Mouse (Mus musculus): ENCODE measurements at regions not wholly inside any gene's neighbourhood (a gene's known extent, or its start where the extent isn't known, plus 50 kb on each side); places are given as distances from the start of the nearest gene placed in this dataset.

- no peak for DNase-seq
Measured at GRCm38 (mm10) chr9:30183409-30183808, 220.5 kb upstream of the Ntm start.

- DNase-seq = no peak
Measured at GRCm38 (mm10) chr9:30184996-30185763, 222.2 kb upstream of the Ntm start.

- no peak for DNase-seq
Measured at GRCm38 (mm10) chr9:30186261-30186660, 223.3 kb upstream of the Ntm start.

DNA sequence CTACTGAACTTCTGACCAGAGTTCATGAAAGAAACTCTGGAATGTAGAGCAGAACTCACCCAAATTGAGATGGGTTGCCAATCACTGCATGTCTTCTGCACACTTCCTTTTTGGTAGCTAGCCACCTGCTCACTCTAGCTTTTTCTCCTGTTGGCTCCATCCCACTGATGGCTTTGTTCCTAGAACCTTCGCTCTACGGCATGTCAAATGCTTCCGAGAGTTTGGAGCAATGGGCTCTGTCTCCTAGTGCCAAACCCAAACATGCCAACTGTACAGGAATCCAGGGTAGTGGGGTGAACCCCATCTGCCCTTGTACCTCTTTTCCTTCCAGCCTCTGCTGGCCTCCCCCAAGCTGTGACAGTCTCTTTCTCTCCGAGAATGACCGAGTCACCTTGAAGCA is 227.1 kb upstream of the Ntm start:
- peak; percentile 81 to 88 for DNase-seq

- peak; percentile 79 to 81 for DNase-seq
Measured at GRCm38 (mm10) chr9:30191119-30191518, 228.2 kb upstream of the Ntm start.

- DNase-seq = no peak
Measured at GRCm38 (mm10) chr9:30191902-30192301, 229.0 kb upstream of the Ntm start.

DNA sequence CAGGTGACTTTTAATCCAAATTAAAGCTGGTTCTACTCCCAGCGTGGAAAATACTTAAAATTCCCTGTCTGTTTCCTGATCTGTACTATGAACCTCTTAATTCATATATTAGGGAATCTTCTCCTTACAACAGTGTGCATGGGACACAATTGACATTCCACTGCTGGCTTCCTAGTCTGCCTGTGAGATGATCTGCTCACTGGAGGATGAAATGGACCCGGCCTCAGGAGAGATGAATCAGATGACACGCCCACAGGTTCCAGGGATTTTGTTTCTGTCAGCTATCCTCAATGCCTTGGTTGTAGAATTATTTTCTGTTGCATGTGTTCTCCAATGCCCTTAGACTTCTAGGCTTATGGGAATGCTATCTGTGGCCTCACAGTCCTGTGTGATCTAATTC is 231.9 kb upstream of the Ntm start:
- DNase-seq = no peak

- peak in 1 of 2 experiments; percentile 31 for DNase-seq
Measured at GRCm38 (mm10) chr9:30202411-30202810, 224.5 kb upstream of the Snx19 start.

GRCm38 (mm10) chr9:30207631-30208030 is 219.3 kb upstream of the Snx19 start:
- no peak for DNase-seq

DNA sequence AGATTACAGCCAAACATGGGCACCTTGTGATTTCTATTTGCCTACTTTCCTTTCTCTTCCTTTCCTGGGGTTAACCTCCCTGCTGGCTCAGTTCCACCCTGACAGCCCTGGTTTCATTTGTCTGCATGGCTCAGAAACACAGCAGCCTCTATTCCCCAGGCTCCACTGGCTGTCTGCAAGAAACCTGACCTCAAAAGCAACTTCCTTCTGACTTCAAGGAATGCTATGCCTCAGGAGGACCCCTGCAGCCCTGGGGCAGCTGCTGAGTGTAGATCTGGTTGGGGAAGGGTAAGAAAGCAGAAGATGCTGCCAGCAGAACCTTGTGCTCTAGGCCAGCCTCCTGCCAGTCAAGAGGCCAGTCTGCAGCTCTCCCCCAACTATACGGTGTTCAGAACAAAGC is 217.1 kb upstream of the Snx19 start:
- DNase-seq = no peak

GRCm38 (mm10) chr9:30212471-30213075 is 214.3 kb upstream of the Snx19 start:
- no peak for DNase-seq

- peak; percentile 57 to 70 for DNase-seq
Measured at GRCm38 (mm10) chr9:30234501-30235163, 192.3 kb upstream of the Snx19 start.

DNA sequence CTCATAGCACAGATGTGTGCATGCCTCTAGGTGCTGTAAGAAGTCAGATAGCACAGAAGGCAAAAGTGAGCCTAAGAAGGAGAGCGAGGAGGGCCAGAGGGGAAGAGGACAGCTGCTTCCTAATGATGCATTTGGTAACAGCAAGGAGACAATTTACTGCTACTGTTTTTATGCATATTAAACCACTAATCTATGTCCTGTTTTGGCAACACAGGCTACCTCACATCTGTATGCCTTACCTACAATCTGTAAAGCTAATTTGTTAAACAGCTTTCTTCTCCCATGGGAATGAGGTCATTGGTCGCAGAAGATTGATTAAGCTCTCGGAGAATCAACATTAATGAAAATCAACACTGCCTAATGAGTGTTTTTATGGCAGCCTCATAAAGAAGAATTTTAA is 191.1 kb upstream of the Snx19 start:
- no peak for DNase-seq

DNA sequence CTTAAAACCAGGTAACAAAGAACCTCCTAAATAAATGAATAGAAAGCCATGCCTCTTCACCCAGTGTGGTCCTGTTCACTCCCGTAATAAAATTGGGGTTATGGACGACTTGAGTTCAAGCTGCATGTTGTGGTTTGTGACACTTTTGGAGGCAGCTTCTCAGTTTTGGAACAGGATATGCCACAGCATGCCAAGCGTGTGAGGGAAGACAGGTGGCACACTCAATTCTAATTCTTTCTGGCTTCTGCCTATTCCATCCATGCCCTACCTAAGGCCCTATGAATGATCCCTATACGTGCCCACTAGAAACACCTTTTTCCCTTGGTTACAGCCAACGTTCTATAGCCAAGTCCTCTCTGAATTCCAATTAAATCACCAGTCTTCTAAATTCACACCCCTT is 184.8 kb upstream of the Snx19 start:
- DNase-seq = peak; percentile 66 to 72

DNA sequence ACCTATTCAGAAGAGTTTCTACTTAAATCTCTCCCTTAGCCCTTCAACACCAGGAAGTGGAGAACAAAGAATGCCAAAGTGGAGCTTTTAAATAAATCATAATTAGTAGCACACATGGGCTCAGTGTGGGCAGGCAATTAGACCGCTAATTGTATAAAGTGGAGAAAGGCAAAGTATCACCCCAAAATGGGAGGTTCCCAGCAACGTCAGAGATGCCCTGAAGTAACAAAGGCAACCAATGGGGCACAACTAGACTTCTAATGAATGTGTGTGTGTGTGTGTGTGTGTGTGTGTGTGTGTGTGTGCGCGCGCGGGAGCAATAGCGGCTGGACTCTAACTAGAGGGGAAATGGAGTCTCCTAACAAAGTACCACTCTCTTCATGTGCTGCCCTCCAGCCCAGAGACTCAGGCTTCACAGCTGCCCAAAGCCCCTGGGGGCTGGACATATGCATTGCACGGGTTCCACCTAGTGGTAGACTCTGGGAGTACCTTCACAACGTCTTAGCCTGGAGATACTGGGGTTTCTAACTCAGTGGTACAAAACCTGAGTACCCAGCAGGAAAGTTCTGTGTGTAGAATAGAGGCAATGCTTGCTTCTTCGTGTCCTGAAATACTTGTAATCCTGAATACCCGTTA is 162.3 kb upstream of the Snx19 start:
- peak; percentile 69 to 85 for DNase-seq

- DNase-seq = no peak
Measured at GRCm38 (mm10) chr9:30271081-30271480, 155.8 kb upstream of the Snx19 start.

GRCm38 (mm10) chr9:30273836-30274235 is 153.1 kb upstream of the Snx19 start:
- DNase-seq = no peak

DNA sequence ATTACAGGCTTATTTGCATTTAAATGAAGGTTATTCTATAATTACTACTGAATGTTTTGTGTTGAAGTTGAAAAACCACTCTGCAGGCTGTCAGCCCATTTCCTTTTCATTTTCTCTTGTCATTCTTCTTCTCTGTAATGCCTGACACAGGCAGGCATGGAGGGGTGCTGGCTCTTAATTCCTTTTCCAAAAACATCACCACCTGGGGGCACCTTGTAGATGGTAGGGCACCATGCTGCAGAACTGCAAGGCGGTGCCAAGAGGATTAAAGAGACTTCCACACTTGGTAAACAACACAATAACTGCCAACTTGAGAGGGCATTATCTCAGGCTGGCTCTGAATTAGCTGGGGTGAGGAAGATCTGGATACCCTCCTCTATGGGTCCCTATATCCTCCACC is 148.7 kb upstream of the Snx19 start:
- peak in 1 of 2 experiments; percentile 34 for DNase-seq

- DNase-seq = peak; percentile 86 to 88
Measured at GRCm38 (mm10) chr9:30283080-30283770, 143.7 kb upstream of the Snx19 start.

- DNase-seq = peak in 1 of 2 experiments; percentile 62
Measured at GRCm38 (mm10) chr9:30283771-30284148, 143.1 kb upstream of the Snx19 start.

DNA sequence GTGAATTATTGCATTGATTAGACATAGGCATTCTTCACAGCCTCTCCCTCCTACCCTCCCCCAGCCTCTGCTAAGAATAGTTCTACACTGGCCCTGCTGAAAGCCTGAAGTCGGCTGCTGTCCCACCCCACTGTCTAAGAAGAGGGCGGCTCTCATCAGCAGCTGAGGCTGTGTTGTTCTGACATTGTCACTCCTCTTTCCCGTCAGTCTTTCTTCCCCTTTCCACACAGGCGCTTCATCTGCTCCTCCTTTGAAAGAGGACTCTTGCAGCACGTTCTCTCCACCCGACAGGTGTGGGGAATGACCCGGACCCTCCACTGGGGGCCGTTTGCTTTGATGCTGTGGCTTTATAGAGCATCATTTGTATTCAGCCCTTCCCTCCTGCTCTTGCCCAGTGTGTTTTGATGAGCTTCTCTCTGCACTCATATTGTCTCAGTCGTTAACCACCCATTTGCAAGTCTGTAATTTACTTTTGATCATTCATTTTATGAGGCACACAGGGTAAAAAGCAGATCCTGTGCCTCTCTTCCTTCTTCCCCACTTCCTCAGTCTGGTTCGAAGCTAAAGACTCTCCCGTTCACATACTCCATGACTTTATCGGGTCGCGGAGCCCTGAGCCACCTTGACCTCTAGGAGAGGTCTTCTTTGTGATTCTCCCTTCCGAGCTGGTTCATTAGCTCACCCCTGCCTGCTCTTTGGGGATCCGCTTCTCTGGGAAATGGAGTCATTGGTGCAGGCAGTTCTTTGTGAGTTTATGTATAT is 142.2 kb upstream of the Snx19 start:
- DNase-seq = peak in 1 of 2 experiments; percentile 23

DNA sequence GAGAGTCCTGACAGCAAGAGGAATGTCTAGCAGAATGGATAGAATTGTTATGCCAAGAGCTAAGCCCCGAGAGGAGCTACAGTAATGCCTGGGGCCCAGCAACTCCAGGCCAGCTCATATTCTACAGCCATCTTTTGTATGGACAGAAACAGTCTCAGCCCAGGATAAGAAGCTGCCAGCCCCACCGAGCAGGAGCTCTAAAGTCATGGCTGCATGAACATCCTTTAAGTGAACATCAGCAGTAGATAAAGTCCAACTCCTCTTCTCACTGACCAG is 141.6 kb upstream of the Snx19 start:
- DNase-seq = no peak

Measured in cerebellum, postnatal 25 days (tissue).